Mouse (Mus musculus): Measurements from ENCODE around the gene Pef1.

DNA sequence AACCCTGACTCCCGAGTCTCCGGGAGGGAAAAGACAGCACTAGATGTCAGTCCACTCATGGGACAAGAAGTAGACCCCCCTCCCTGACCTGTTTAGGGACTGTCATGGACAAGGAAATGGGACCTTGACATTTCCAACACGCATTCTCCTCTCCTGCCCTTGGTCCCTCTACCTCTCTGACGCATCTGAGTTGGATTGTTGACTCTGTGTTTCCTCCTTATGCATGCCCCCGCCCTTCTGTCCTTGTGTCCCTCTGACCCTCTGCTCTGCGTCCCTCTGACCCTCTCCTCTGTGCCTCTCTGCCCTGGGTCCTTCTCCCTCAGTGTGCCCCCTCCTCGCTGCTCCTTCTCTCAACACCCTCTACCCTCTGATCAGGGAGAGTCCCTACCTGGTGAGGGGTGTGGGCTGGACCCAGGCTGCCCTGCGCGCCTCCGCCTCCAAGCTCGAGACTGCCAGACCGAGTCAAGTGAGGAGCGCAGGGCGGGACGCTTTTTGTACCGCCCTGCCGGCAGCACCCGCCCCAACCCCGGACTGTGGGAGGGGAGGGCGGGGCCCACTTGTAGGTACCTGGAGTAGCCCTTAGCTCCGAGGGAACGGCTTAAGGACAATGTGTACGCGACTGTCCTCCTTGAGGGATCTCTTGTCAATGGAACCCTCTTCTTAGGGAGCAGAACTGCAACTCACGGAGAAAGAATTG is 72.1 kb downstream of the Pef1 start:
- TF ChIP-seq CTCF (IDR thresholded peaks at IDR 0.05; ENCODE audit: extremely low read depth, insufficient read depth, insufficient read length, insufficient replicate concordance), result no peak
- TF ChIP-seq POLR2A (IDR thresholded peaks at IDR 0.05; ENCODE audit: low read depth, low read length), result no peak

Measured in spleen, adult 2 months (tissue).